Mouse (Mus musculus) thymus, adult 2 months (tissue): Measurements from ENCODE around the gene Cep350. TPM values are rescaled to one million over a fixed set of nuclear protein-coding genes. Genes with fewer than 3 reads are reported as not detected.

Source experiments
- DNase-seq: peaks from one replicate; pipeline ENCODE4 v3.0.0; 2021
- H3K27ac ChIP-seq: fragments of 200-500 bp; 2 replicates; pipeline ENCODE4 v1.5.1; 2012; ENCODE audit warnings: low read length, control low read depth; ENCODE audit not compliant: control insufficient read depth, insufficient read depth
- H3K27me3 ChIP-seq: fragments of 200-500 bp; 2 replicates; pipeline ENCODE4 v1.6.1; 2012; ENCODE audit warnings: mild to moderate bottlenecking, low read length, moderate library complexity, mixed read lengths; ENCODE audit not compliant: control insufficient read depth, insufficient read depth
- H3K36me3 ChIP-seq: fragments of 200-500 bp; 2 replicates; pipeline ENCODE4 v1.6.1; 2012; ENCODE audit warnings: mild to moderate bottlenecking, low read length, moderate library complexity; ENCODE audit not compliant: control insufficient read depth, insufficient read depth
- H3K4me1 ChIP-seq: fragments of 200-500 bp; replicated peaks from 2 replicates; pipeline ENCODE4 v1.6.1; 2012; ENCODE audit warnings: low read length; ENCODE audit not compliant: control insufficient read depth, insufficient read depth
- H3K4me3 ChIP-seq: fragments of 200-500 bp; 2 replicates; pipeline ENCODE4 v1.5.1; 2012; ENCODE audit warnings: mild to moderate bottlenecking, low read length, control low read depth, moderate library complexity; ENCODE audit not compliant: control insufficient read depth, insufficient read depth
- CTCF ChIP-seq: fragments of 200-500 bp; IDR thresholded peaks from 2 replicates; pipeline ENCODE4 v1.5.1; 2012; ENCODE audit warnings: mild to moderate bottlenecking, control low read depth, low read length, moderate library complexity, borderline replicate concordance; ENCODE audit not compliant: control insufficient read depth, poor library complexity, insufficient read depth; ENCODE audit errors: extremely low read depth
- POLR2A ChIP-seq: fragments of 200-500 bp; IDR thresholded peaks from 2 replicates; pipeline ENCODE4 v1.6.1; 2012; ENCODE audit warnings: mild to moderate bottlenecking, low read length, control low read depth, moderate library complexity; ENCODE audit not compliant: control insufficient read depth, poor library complexity, insufficient read depth; ENCODE audit errors: extremely low read depth
- WGBS: fragments of 180-500 bp; shearing (Covaris S2); methylation state at CpG from one replicate; pipeline ENCODE4 v1.1.7; 2018; 5-methylcytosine and 5-hydroxymethylcytosine counted together
- polyA plus RNA-seq: library from polyadenylated mRNA; depleted of rRNA; stranded (reverse); fragments of >200 nt; gene quantifications from 2 replicates; pipeline ENCODE4 v1.2.3, GENCODE M21; 2012

Cep350 gene
- polyA plus RNA-seq, 1 experiment: 12.7 TPM

- Histone ChIP-seq H3K27ac (no peak overlapping the region), H3K27me3 (no peaks in the 10 kb centered on the region), H3K4me3 (no peak overlapping the region), H3K4me1 (no peaks in the 10 kb centered on the region), H3K36me3 (peaks cover 49% of the 10 kb centered on the region)
- DNase-seq: no peak
- no peak for TF ChIP-seq CTCF
- no peak for TF ChIP-seq POLR2A
- 94% methylated on average over 7 of the region's 7 CpGs for WGBS
Observed at GRCm38 (mm10) chr1:155854926-155855702, 117.9 kb downstream of the Cep350 start.

- H3K36me3 ChIP-seq: peaks cover 48% of the 10 kb centered on the region
- no peaks in the 10 kb centered on the region for H3K27me3 ChIP-seq
- 96% methylated on average over 5 of the region's 5 CpGs for WGBS
- no peak overlapping the region for H3K27ac ChIP-seq
- H3K4me1 ChIP-seq: no peaks in the 10 kb centered on the region
- no peak for DNase-seq
- TF ChIP-seq CTCF (no peak), POLR2A (no peak)
- H3K4me3 ChIP-seq: no peak overlapping the region
Observed at GRCm38 (mm10) chr1:155853009-155853408, 120.0 kb downstream of the Cep350 start.

- 86% methylated on average over 5 of the region's 5 CpGs for WGBS
- Histone ChIP-seq H3K27ac (no peak overlapping the region), H3K36me3 (peaks cover 36% of the 10 kb centered on the region), H3K4me3 (no peak overlapping the region), H3K27me3 (no peaks in the 10 kb centered on the region), H3K4me1 (0 out of 2 replicates have a peak, but pooled peaks cover 2% of the 10 kb centered on the region)
- DNase-seq: no peak
- no peak for TF ChIP-seq POLR2A
- no peak for TF ChIP-seq CTCF
Observed at GRCm38 (mm10) chr1:155844235-155844634, 128.8 kb downstream of the Cep350 start.

GRCm38 (mm10) chr1:155843538-155843937 is 129.5 kb downstream of the Cep350 start:
- WGBS: 62% methylated on average over 4 of the region's 4 CpGs
- Histone ChIP-seq H3K36me3 (peaks cover 30% of the 10 kb centered on the region), H3K4me1 (0 out of 2 replicates have a peak, but pooled peaks cover 2% of the 10 kb centered on the region), H3K4me3 (no peak overlapping the region), H3K27ac (no peak overlapping the region), H3K27me3 (no peaks in the 10 kb centered on the region)
- DNase-seq: no peak
- TF ChIP-seq CTCF: no peak
- no peak for TF ChIP-seq POLR2A

GRCm38 (mm10) chr1:155835667-155836066 is 137.4 kb downstream of the Cep350 start:
- WGBS: 75% methylated on average over 2 of the region's 2 CpGs
- H3K4me3 ChIP-seq: no peak overlapping the region

GRCm38 (mm10) chr1:155833610-155834009 is 139.4 kb downstream of the Cep350 start:
- no peak overlapping the region for H3K4me3 ChIP-seq
- H3K4me1 ChIP-seq: no peaks in the 10 kb centered on the region
- H3K36me3 ChIP-seq: no peaks in the 10 kb centered on the region
- no peak overlapping the region for H3K27ac ChIP-seq
- TF ChIP-seq POLR2A (no peak), CTCF (no peak)
- H3K27me3 ChIP-seq: no peaks in the 10 kb centered on the region
- WGBS: 94% methylated on average over 9 of the region's 9 CpGs
- DNase-seq: no peak

More at GRCm38 (mm10) chr1:155835667-155836066, 137.4 kb downstream of the Cep350 start:
- Histone ChIP-seq H3K27ac (no peak overlapping the region), H3K36me3 (no peaks in the 10 kb centered on the region), H3K27me3 (no peaks in the 10 kb centered on the region), H3K4me1 (no peaks in the 10 kb centered on the region)
- no peak for TF ChIP-seq CTCF
- TF ChIP-seq POLR2A: no peak
- DNase-seq: no peak

- Histone ChIP-seq H3K36me3 (no peaks in the 10 kb centered on the region), H3K4me3 (no peak overlapping the region), H3K4me1 (no peaks in the 10 kb centered on the region), H3K27me3 (no peaks in the 10 kb centered on the region), H3K27ac (no peak overlapping the region)
- 95% methylated on average over 3 of the region's 3 CpGs for WGBS
- DNase-seq: no peak
- TF ChIP-seq CTCF (no peak), POLR2A (no peak)
Observed at GRCm38 (mm10) chr1:155831958-155832357, 141.1 kb downstream of the Cep350 start.
